Mouse (Mus musculus): ENCODE data around the gene Alpk1. TPM values are rescaled to one million over a fixed set of nuclear protein-coding genes. Genes with fewer than 3 reads are reported as not detected.

The Alpk1 gene
- polyA plus RNA-seq, 1 experiment: 2.0 TPM

GRCm38 (mm10) chr3:127764541-127764940 lies 15.8 kb downstream of the Alpk1 start:
- no peak for DNase-seq
- no peak for TF ChIP-seq CTCF (IDR thresholded peaks at IDR 0.05; ENCODE audit: borderline replicate concordance, insufficient read depth, low read depth, low read length)
- TF ChIP-seq POLR2A (IDR thresholded peaks at IDR 0.05; ENCODE audit: borderline replicate concordance, insufficient read depth, low read length): no peak
- no peaks in the 10 kb centered on the region; the same call in 1 of the 2 replicates for H3K27me3 ChIP-seq (ENCODE audit: control insufficient read depth, insufficient read depth, low read length)
- no peak overlapping the region for H3K4me3 ChIP-seq (replicated peaks; ENCODE audit: insufficient read depth, low read depth, low read length)
- 64% methylated on average over 5 of the region's 5 CpGs for WGBS
- no peak overlapping the region for H3K27ac ChIP-seq (ENCODE audit: insufficient read depth, low read length)
- H3K4me1 ChIP-seq (ENCODE audit: control insufficient read depth, insufficient read depth, low read length): no peaks in the 10 kb centered on the region

DNA sequence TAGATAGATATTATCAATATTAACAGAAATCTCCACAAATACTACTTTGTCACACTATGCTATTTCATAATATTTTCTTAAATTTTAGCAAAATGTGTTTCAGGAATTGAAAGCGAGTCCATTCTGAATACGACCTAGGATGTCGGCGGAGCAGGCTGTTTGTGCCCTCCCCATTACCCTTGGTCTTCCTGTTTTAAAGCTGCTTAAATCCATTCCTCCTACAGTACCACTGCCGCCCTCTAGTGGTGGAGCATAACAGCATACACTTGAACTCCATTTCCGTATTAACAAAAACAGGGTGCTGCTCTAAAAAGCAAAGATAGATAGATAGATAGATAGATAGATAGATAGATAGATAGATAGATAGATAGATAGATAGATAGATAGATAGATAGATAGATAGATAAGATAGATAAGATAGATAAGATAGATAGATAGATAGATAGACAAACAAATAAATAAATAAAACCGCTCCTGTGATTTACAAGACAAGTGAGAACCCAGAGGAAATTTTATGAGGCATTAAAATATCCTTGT lies 17.2 kb downstream of the Alpk1 start:
- peak; percentile 43 to 46 for DNase-seq
- TF ChIP-seq CTCF (IDR thresholded peaks at IDR 0.05; ENCODE audit: borderline replicate concordance, insufficient read depth, low read depth, low read length): peak; percentile 53; the same call in 1 of the 2 replicates
- no peak for TF ChIP-seq POLR2A (IDR thresholded peaks at IDR 0.05; ENCODE audit: borderline replicate concordance, insufficient read depth, low read length)
- no peak overlapping the region for H3K4me3 ChIP-seq (replicated peaks; ENCODE audit: insufficient read depth, low read depth, low read length)
- no peaks in the 10 kb centered on the region; the same call in 1 of the 2 replicates for H3K27me3 ChIP-seq (ENCODE audit: control insufficient read depth, insufficient read depth, low read length)
- H3K27ac ChIP-seq (ENCODE audit: insufficient read depth, low read length): no peak overlapping the region
- no peaks in the 10 kb centered on the region for H3K4me1 ChIP-seq (ENCODE audit: control insufficient read depth, insufficient read depth, low read length)
- 22% methylated on average over 7 of the region's 7 CpGs for WGBS

- no peak overlapping the region for H3K27ac ChIP-seq (ENCODE audit: insufficient read depth, low read length)
- no peaks in the 10 kb centered on the region for H3K4me1 ChIP-seq (ENCODE audit: control insufficient read depth, insufficient read depth, low read length)
- TF ChIP-seq POLR2A (IDR thresholded peaks at IDR 0.05; ENCODE audit: borderline replicate concordance, insufficient read depth, low read length) (no peak), CTCF (IDR thresholded peaks at IDR 0.05; ENCODE audit: borderline replicate concordance, insufficient read depth, low read depth, low read length) (no peak)
- 65% methylated on average over 8 of the region's 8 CpGs for WGBS
- H3K27me3 ChIP-seq (ENCODE audit: control insufficient read depth, insufficient read depth, low read length): no peaks in the 10 kb centered on the region; the same call in 1 of the 2 replicates
- no peak for DNase-seq
- no peak overlapping the region for H3K4me3 ChIP-seq (replicated peaks; ENCODE audit: insufficient read depth, low read depth, low read length)
Observed at GRCm38 (mm10) chr3:127762403-127762802, 17.9 kb downstream of the Alpk1 start.

DNA sequence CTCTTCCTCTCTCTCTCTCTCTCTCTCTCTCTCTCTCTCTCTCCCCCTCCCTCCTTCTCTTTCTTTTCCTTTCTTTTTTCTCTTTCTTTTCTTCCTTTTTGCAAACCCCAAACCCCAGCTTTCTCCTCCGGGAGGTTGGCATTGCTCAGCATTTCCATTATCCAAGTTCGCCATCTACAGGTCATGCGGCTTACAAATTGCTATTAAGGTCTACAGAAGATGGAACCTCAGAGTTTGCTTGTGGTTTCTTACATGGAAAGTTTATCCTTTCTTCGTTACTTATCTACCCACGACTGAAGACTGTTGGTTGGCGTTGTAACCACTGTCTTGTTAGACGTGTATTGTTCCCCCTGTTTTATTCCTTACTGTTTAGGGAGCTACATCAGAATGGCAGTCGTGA lies 21.1 kb downstream of the Alpk1 start:
- peak; percentile 40; the same call in 1 of the 2 replicates for TF ChIP-seq CTCF (IDR thresholded peaks at IDR 0.05; ENCODE audit: borderline replicate concordance, insufficient read depth, low read depth, low read length)
- TF ChIP-seq POLR2A (IDR thresholded peaks at IDR 0.05; ENCODE audit: borderline replicate concordance, insufficient read depth, low read length): no peak
- WGBS: 15% methylated on average over 8 of the region's 8 CpGs
- peak; percentile 5 to 11 for DNase-seq

GRCm38 (mm10) chr3:127758806-127759205 lies 21.5 kb downstream of the Alpk1 start:
- no peaks in the 10 kb centered on the region; the same call in 1 of the 2 replicates for H3K27me3 ChIP-seq (ENCODE audit: control insufficient read depth, insufficient read depth, low read length)
- 79% methylated on average over 4 of the region's 4 CpGs for WGBS

More for the DNA sequence above, 21.1 kb downstream of the Alpk1 start:
- no peaks in the 10 kb centered on the region for H3K4me1 ChIP-seq (ENCODE audit: control insufficient read depth, insufficient read depth, low read length)
- H3K27ac ChIP-seq (ENCODE audit: insufficient read depth, low read length): no peak overlapping the region
- no peaks in the 10 kb centered on the region; the same call in 1 of the 2 replicates for H3K27me3 ChIP-seq (ENCODE audit: control insufficient read depth, insufficient read depth, low read length)
- H3K4me3 ChIP-seq (replicated peaks; ENCODE audit: insufficient read depth, low read depth, low read length): no peak overlapping the region

DNA sequence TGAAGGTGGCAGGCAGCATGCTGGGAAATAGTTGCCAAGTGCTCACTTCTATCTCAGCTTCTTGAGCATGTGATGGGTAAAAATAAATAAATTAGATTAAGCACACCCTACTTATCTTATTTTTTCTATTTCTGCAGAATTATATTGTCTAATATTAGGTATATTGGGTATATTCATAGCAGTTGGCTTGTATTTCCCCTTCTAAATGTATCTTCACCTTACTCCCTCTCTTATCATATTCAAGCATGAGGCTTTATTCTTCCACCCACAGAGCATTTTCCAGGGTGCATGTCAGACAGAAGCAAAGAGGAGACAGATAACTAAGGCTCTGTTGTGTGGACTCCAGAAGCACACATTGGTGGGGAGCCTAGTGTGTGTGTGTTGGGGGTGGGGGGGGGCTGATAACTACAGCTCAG lies 22.4 kb downstream of the Alpk1 start:
- Histone ChIP-seq H3K4me3 (replicated peaks; ENCODE audit: insufficient read depth, low read depth, low read length) (no peak overlapping the region), H3K27ac (ENCODE audit: insufficient read depth, low read length) (no peak overlapping the region), H3K4me1 (ENCODE audit: control insufficient read depth, insufficient read depth, low read length) (no peaks in the 10 kb centered on the region), H3K27me3 (ENCODE audit: control insufficient read depth, insufficient read depth, low read length) (no peaks in the 10 kb centered on the region; the same call in 1 of the 2 replicates)
- DNase-seq: no peak
- no peak for TF ChIP-seq POLR2A (IDR thresholded peaks at IDR 0.05; ENCODE audit: borderline replicate concordance, insufficient read depth, low read length)
- TF ChIP-seq CTCF (IDR thresholded peaks at IDR 0.05; ENCODE audit: borderline replicate concordance, insufficient read depth, low read depth, low read length): no peak

More at GRCm38 (mm10) chr3:127758806-127759205, 21.5 kb downstream of the Alpk1 start:
- TF ChIP-seq POLR2A (IDR thresholded peaks at IDR 0.05; ENCODE audit: borderline replicate concordance, insufficient read depth, low read length) (no peak), CTCF (IDR thresholded peaks at IDR 0.05; ENCODE audit: borderline replicate concordance, insufficient read depth, low read depth, low read length) (no peak)
- DNase-seq: no peak
- H3K4me3 ChIP-seq (replicated peaks; ENCODE audit: insufficient read depth, low read depth, low read length): no peak overlapping the region
- H3K27ac ChIP-seq (ENCODE audit: insufficient read depth, low read length): no peak overlapping the region
- H3K4me1 ChIP-seq (ENCODE audit: control insufficient read depth, insufficient read depth, low read length): no peaks in the 10 kb centered on the region

DNA sequence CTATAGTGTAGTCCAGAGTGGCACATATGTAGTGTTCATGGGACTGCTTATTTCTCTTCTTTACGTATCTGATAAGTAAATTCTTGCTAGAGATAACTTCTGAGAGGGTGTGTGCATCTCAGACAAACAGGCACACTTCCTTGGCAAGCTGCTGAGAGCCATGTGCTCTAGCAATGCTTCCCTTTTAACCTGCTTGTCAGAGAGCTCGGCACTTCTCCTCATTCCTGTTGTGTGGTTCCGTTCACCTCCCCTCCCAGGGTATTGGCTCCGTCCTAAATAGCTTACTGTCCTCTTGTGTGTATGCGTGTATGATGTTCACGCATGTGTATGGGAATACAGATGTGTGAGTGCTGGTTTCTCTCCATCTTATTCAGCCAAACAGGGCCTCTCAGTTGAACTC lies 23.9 kb downstream of the Alpk1 start:
- no peak overlapping the region for H3K27ac ChIP-seq (ENCODE audit: insufficient read depth, low read length)
- no peaks in the 10 kb centered on the region; the same call in 1 of the 2 replicates for H3K27me3 ChIP-seq (ENCODE audit: control insufficient read depth, insufficient read depth, low read length)
- TF ChIP-seq POLR2A (IDR thresholded peaks at IDR 0.05; ENCODE audit: borderline replicate concordance, insufficient read depth, low read length) (no peak), CTCF (IDR thresholded peaks at IDR 0.05; ENCODE audit: borderline replicate concordance, insufficient read depth, low read depth, low read length) (no peak)
- no peaks in the 10 kb centered on the region for H3K4me1 ChIP-seq (ENCODE audit: control insufficient read depth, insufficient read depth, low read length)
- WGBS: 83% methylated on average over 6 of the region's 6 CpGs
- DNase-seq: no peak
- H3K4me3 ChIP-seq (replicated peaks; ENCODE audit: insufficient read depth, low read depth, low read length): no peak overlapping the region

- WGBS: 21% methylated on average over 12 of the region's 12 CpGs
- TF ChIP-seq POLR2A (IDR thresholded peaks at IDR 0.05; ENCODE audit: borderline replicate concordance, insufficient read depth, low read length): no peak
- no peak for TF ChIP-seq CTCF (IDR thresholded peaks at IDR 0.05; ENCODE audit: borderline replicate concordance, insufficient read depth, low read depth, low read length)
- H3K27ac ChIP-seq (ENCODE audit: insufficient read depth, low read length): no peak overlapping the region
- 0 out of 2 replicates have a peak, but pooled peaks cover 2% of the 10 kb centered on the region for H3K4me1 ChIP-seq (ENCODE audit: control insufficient read depth, insufficient read depth, low read length)
- no peak for DNase-seq
- no peaks in the 10 kb centered on the region; the same call in 1 of the 2 replicates for H3K27me3 ChIP-seq (ENCODE audit: control insufficient read depth, insufficient read depth, low read length)
- H3K4me3 ChIP-seq (replicated peaks; ENCODE audit: insufficient read depth, low read depth, low read length): no peak overlapping the region
Observed at GRCm38 (mm10) chr3:127749981-127750562, 30.3 kb downstream of the Alpk1 start.
